Mouse (Mus musculus) CH12.LX (cell line): ENCODE results near the gene Taldo1.

Experiments
- CHD1 ChIP-seq: IDR thresholded peaks from 2 replicates; pipeline ENCODE4 v1.6.1; 2012; ENCODE audit warnings: low read depth, low read length, improper control_type of control experiment, inconsistent platforms
- CHD2 ChIP-seq: IDR thresholded peaks from 2 replicates; pipeline ENCODE4 v1.6.1; 2011; ENCODE audit warnings: low read length, improper control_type of control experiment
- CTCF ChIP-seq, 2 experiments: IDR thresholded peaks in 1 of 2; conservative IDR thresholded peaks in 1 of 2; 2 replicates each; pipeline ENCODE4 v1.5.1; 2011 to 2012; ENCODE audit warnings: low read depth in 2 of 2, low read length in 2 of 2, improper control_type of control experiment in 1 of 2, inconsistent platforms in 1 of 2, mild to moderate bottlenecking in 1 of 2, moderate library complexity in 1 of 2
- E2F4 ChIP-seq: IDR thresholded peaks from 2 replicates; pipeline ENCODE4 v1.6.1; 2011; ENCODE audit warnings: low read depth, low read length, improper control_type of control experiment; ENCODE audit not compliant: insufficient replicate concordance
- EP300 ChIP-seq: IDR thresholded peaks from 2 replicates; pipeline ENCODE4 v1.6.1; 2011; ENCODE audit warnings: low read length, improper control_type of control experiment
- GABPA ChIP-seq: IDR thresholded peaks from 2 replicates; pipeline ENCODE4 v1.6.1; 2012; ENCODE audit warnings: low read depth, low read length, improper control_type of control experiment, inconsistent platforms; ENCODE audit not compliant: insufficient replicate concordance
- JUN ChIP-seq: IDR thresholded peaks from 2 replicates; pipeline ENCODE4 v1.6.1; 2011; ENCODE audit warnings: low read depth, mild to moderate bottlenecking, low read length, improper control_type of control experiment, moderate library complexity; ENCODE audit not compliant: insufficient read depth
- MAX ChIP-seq: IDR thresholded peaks from 2 replicates; pipeline ENCODE4 v1.6.1; 2011; ENCODE audit warnings: low read length, improper control_type of control experiment
- POLR2A ChIP-seq: IDR thresholded peaks from 2 replicates; pipeline ENCODE4 v1.6.1; 2011; ENCODE audit warnings: low read depth, mild to moderate bottlenecking, improper control_type of control experiment, low read length
- UBTF ChIP-seq: IDR thresholded peaks from 2 replicates; pipeline ENCODE4 v1.6.1; 2012; ENCODE audit warnings: low read depth, mild to moderate bottlenecking, inconsistent platforms, low read length, improper control_type of control experiment, moderate library complexity
- ZNF384 ChIP-seq: IDR thresholded peaks from 2 replicates; pipeline ENCODE4 v1.6.1; 2012; ENCODE audit warnings: low read depth, low read length, improper control_type of control experiment, inconsistent platforms

DNA sequence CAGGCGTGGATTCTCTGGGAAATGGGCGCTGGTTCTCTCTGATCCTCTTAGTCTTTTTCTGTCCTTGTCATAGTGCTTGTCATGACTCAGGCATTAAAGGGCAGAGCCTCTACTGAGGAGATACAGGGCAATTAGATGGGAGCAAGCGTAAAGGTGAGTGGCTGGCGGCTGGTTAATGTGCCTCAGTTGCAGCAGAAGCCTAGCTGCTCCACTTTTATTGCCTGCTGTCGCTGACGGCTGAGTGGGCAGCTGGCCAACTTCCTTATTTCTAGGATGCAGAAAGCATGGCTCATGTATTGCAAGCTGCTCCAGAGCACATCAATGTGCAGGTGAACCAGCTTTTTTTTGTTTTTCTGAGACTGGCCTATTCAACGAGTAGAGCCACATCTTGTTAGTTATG is 27.0 kb downstream of the Taldo1 start:
- TF ChIP-seq CTCF (conservative IDR thresholded peaks at IDR 0.05 in 1 of 2, IDR thresholded peaks at IDR 0.05 in 1 of 2; ENCODE audit: low read depth in 2 of 2, low read length in 2 of 2) (no peak), ZNF384 (no peak), JUN (no peak), MAX (no peak), EP300 (no peak), CHD1 (no peak), POLR2A (no peak), UBTF (no peak), E2F4 (no peak), CHD2 (no peak), GABPA (no peak)
